Mouse (Mus musculus): ENCODE measurements around the gene Dpp9. TPM values are rescaled to one million over a fixed set of nuclear protein-coding genes. Genes with fewer than 3 reads are reported as not detected.

The Dpp9 gene
- polyA plus RNA-seq, 1 experiment from 2014 or later: 19.6 TPM

DNA sequence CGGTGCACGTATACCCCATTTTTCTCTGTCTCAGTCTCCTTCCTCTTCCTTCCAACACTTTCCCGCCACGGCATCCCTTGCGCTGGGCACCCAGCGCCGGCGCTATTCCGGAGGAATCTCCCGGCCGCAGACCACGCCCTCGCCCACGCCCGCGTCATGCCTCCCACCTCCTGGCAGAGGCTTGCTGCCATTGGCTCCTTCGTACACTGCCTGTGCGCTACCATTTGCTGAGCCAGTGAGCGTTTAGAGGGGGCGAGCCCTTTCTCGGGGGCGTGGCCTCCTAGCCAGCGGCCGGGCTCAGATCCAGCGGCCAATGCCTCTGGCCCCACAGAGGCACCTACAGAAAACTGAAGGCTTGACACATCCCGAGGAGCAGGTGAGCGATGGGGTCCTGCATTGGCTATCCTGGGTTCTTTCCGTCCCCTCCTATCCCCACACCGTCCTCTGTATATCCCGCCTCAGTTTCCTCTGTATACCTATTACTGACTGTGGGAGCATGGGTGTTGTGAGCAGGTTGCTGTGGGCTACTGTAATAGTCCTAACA is 56.4 kb downstream of the Dpp9 start, which contains the start of gene Tnfaip8l1:
TSS of gene Tnfaip8l1 (plus strand) at position 247 of the 544 bp plus-strand sequence.
- Histone ChIP-seq H3K4me2 (peak within 1 kb of the TSS; percentile 82), H3K4me1 (replicated peaks) (peaks cover 29% of the 10 kb centered on the region)

DNA sequence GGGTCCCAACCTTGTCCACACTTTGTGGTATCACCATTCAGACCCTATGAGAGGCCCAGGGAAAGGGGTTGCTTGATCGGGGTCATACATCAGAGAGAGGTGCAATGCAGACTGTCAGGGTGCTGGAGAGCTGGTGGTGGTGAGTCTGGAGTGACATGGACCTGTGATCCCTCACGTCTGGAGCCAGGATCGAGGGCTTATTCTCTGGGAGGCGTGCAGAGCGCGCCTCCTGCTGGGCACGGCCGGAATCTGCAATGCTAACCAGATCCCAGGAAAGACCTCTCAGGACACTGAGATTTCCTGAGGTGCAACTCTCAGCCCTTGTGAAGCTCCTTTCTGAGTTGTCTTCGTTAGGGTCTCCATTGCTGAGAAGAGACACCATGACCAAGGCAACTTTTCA is 59.0 kb downstream of the Dpp9 start:
- peaks cover 52% of the 10 kb centered on the region for H3K27me3 ChIP-seq
- no peak for ATAC-seq (ENCODE audit: insufficient read depth)

More for the DNA sequence above, 56.4 kb downstream of the Dpp9 start, which contains the start of gene Tnfaip8l1:
- Histone ChIP-seq H3K27me3 (peaks cover 27% of the 10 kb centered on the region), H3K4me3 (replicated peaks) (peak within 1 kb of the TSS; percentile 45), H3K9me3 (replicated peaks) (no peaks in the 10 kb centered on the region), H3K9ac (peak within 1 kb of the TSS; percentile 46), H3K27ac (replicated peaks) (no peak within 1 kb of the TSS), H3K36me3 (replicated peaks) (no peaks in the 10 kb centered on the region)
- 2% methylated on average over 30 of the region's 30 CpGs for WGBS (ENCODE audit: insufficient replicate concordance)
- peak; percentile 95 for ATAC-seq (ENCODE audit: insufficient read depth)

DNA sequence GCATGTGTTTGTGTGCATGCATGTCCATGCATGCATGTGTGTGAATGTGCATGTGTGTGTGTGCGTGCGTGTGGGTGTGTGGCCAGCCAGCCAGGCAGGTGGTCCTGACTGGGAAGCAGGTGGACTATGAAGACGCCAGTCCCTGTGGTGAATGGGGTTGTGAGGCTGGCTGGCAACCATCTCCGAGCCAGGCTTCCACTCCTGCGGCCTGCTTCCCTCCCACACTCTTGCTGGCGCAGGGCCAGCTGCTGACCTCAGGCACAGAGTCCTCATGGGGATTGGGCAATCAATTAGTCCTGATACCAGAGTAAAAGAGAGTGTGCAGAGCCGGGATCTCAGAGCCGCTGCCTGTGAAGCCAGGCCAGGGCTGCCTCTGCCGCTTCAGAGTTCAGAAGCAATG is 65.1 kb downstream of the Dpp9 start:
- Histone ChIP-seq H3K36me3 (replicated peaks) (no peaks in the 10 kb centered on the region), H3K27ac (replicated peaks) (no peak overlapping the region), H3K4me2 (no peak overlapping the region), H3K4me3 (replicated peaks) (no peak overlapping the region), H3K9ac (no peak overlapping the region), H3K27me3 (peaks cover 78% of the 10 kb centered on the region), H3K4me1 (replicated peaks) (peaks cover 8% of the 10 kb centered on the region), H3K9me3 (replicated peaks) (no peaks in the 10 kb centered on the region)
- 44% methylated on average over 9 of the region's 9 CpGs for WGBS (ENCODE audit: insufficient replicate concordance)
- ATAC-seq (ENCODE audit: insufficient read depth): peak; percentile 48; the same call in 1 of the 2 replicates

More for the DNA sequence above, 59.0 kb downstream of the Dpp9 start:
- no peak overlapping the region for H3K4me3 ChIP-seq (replicated peaks)
- H3K4me1 ChIP-seq (replicated peaks): peaks cover 27% of the 10 kb centered on the region
- H3K9me3 ChIP-seq (replicated peaks): no peaks in the 10 kb centered on the region
- H3K36me3 ChIP-seq (replicated peaks): no peaks in the 10 kb centered on the region
- no peak overlapping the region for H3K9ac ChIP-seq
- H3K4me2 ChIP-seq: no peak overlapping the region
- H3K27ac ChIP-seq (replicated peaks): no peak overlapping the region
- under 1% methylated on average over 9 of the region's 9 CpGs for WGBS (ENCODE audit: insufficient replicate concordance)

DNA sequence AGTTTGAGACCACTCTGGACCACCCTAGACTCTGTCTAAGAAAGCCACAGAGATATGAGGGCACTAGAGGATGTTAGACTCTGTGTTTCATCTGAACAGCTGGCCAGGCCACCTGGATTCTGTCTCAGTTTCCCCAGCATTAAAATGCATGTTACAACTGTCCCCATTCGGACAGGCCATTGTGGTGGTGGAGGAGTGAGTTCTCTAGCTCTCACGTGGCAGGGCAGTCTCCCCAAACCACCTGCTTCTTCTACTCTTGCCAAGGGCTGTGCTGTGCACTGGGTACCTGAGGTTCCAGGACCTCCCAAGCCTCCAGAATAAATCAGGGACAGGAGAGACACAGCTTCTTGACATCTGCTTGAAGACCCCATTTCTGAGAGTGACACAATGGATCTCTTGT is 68.8 kb downstream of the Dpp9 start:
- H3K36me3 ChIP-seq (replicated peaks): no peaks in the 10 kb centered on the region
- H3K4me3 ChIP-seq (replicated peaks): no peak overlapping the region
- no peak overlapping the region for H3K4me2 ChIP-seq
- no peaks in the 10 kb centered on the region for H3K9me3 ChIP-seq (replicated peaks)
- 38% methylated on average over 2 of the region's 2 CpGs for WGBS (ENCODE audit: insufficient replicate concordance)
- no peak overlapping the region for H3K9ac ChIP-seq
- no peak overlapping the region for H3K27ac ChIP-seq (replicated peaks)
- ATAC-seq (ENCODE audit: insufficient read depth): no peak
- peaks cover 8% of the 10 kb centered on the region for H3K4me1 ChIP-seq (replicated peaks)
- H3K27me3 ChIP-seq: peaks cover 80% of the 10 kb centered on the region

DNA sequence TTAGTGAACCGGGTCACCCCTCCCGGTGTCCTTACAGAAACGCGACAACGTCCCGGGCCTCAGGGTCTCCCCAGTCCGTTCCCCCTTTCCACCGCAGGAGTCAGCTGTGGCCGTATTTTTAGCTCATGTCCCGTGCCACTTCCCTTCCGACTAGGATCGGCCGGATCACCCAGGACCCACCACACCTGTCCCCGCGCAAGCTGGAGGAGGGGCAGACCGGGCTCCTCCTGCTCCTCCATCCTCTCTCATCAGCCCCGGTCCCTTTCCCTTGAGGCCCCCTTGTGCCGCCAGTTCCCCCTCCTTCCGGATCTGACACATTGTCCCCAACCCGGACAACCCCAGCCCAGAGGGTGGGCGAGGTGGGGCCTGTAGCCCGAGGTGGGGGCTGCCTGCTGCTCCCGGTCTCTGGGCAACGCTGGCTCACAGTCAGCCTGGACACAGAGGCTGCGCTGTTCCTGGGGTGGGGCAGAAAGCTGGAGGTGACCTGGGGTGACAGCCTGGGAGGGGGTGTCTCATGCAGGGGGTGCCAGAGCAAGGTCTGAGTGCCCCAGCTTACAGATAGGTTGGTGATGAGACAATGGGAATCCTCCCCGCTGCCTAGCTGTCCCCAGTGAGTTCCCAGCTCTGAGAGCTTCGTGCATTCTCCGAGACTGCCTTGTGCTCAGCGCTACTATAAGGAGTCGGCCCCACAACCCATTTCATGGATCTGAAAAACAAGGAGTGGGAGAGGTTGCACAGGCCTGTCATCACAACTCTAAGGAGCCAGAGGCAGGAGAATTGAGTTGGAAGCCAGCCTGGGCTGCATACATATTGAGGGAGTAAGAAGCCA is 69.7 kb downstream of the Dpp9 start:
- H3K4me3 ChIP-seq (replicated peaks): no peak overlapping the region
- peaks cover 8% of the 10 kb centered on the region for H3K4me1 ChIP-seq (replicated peaks)
- no peaks in the 10 kb centered on the region for H3K9me3 ChIP-seq (replicated peaks)
- 3% methylated on average over 30 of the region's 30 CpGs for WGBS (ENCODE audit: insufficient replicate concordance)
- no peaks in the 10 kb centered on the region for H3K36me3 ChIP-seq (replicated peaks)
- peaks cover 85% of the 10 kb centered on the region for H3K27me3 ChIP-seq
- H3K9ac ChIP-seq: no peak overlapping the region
- ATAC-seq (ENCODE audit: insufficient read depth): no peak
- peak overlapping the region; percentile 25; the same call in 1 of the 2 replicates for H3K4me2 ChIP-seq
- H3K27ac ChIP-seq (replicated peaks): no peak overlapping the region

DNA sequence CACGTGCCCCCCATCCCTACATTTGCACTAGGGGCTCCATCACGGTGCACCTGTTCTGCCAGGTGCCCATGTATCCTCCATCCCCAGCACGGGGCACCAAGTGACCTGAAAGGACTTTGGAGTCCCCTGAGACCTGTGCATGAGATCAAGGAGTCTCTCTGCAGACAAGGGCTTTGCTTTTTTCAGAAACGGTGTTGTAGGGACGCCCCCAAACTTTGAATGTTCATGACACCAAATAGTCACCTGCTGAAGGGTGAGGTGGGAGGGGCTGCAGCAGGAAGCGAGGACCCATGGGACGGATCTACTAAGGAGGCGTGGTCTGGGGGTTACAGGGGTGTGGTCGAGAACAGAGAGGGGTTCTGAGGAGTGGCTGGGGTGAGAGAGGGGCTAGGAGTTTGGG is 70.4 kb downstream of the Dpp9 start:
- H3K9ac ChIP-seq: no peak overlapping the region
- no peaks in the 10 kb centered on the region for H3K36me3 ChIP-seq (replicated peaks)
- peaks cover 85% of the 10 kb centered on the region for H3K27me3 ChIP-seq
- peaks cover 4% of the 10 kb centered on the region for H3K4me1 ChIP-seq (replicated peaks)
- no peak for ATAC-seq (ENCODE audit: insufficient read depth)
- H3K4me2 ChIP-seq: no peak overlapping the region
- no peaks in the 10 kb centered on the region for H3K9me3 ChIP-seq (replicated peaks)
- H3K27ac ChIP-seq (replicated peaks): no peak overlapping the region
- WGBS (ENCODE audit: insufficient replicate concordance): 17% methylated on average over 9 of the region's 9 CpGs
- no peak overlapping the region for H3K4me3 ChIP-seq (replicated peaks)

DNA sequence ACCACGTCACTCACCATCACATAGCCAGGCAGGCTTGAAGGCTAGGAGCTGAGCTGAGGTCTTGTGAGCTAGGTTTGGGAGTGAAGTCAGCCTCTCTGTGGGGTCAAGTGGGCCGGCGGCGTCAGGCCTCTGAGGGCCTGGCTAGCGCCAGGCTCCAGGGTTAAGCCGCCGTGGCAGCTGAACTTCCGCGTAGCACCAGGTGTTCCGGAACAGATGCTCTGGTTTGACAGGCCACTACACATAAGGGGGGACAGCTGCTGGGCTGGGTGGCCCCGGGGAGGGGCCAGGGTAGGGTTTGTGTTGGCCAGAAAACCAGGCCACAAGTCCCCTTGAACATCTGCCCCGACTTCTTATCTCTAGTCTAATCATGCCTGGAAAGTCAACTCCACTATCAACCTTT is 71.3 kb downstream of the Dpp9 start:
- Histone ChIP-seq H3K9me3 (replicated peaks) (no peaks in the 10 kb centered on the region), H3K27ac (replicated peaks) (no peak overlapping the region), H3K4me2 (no peak overlapping the region), H3K4me3 (replicated peaks) (no peak overlapping the region), H3K36me3 (replicated peaks) (no peaks in the 10 kb centered on the region), H3K9ac (no peak overlapping the region), H3K27me3 (peaks cover 89% of the 10 kb centered on the region), H3K4me1 (replicated peaks) (peaks cover 4% of the 10 kb centered on the region)
- no peak for ATAC-seq (ENCODE audit: insufficient read depth)
- 54% methylated on average over 12 of the region's 12 CpGs for WGBS (ENCODE audit: insufficient replicate concordance)

DNA sequence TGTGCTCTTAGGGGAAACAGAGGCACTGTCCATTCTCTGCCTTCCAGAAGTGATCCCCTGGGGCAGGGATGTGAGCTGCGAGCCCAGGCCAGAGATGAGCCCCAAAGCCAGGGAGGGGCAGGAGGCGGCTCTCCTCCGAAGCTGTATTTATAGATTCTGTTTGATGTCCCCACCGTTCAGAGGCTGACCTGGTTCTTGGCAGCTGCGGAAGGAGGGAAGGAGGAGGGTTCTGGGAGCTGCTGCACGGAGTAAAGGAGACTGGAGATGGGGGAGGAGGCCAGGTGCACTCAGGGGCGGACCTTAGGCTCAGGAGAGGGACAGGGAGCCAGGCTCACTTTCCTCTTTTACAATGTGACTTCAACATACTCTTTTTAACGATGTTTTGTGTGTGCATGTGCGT is 72.6 kb downstream of the Dpp9 start:
- Histone ChIP-seq H3K9me3 (replicated peaks) (no peaks in the 10 kb centered on the region), H3K27me3 (peaks cover 98% of the 10 kb centered on the region), H3K4me3 (replicated peaks) (no peak overlapping the region), H3K36me3 (replicated peaks) (no peaks in the 10 kb centered on the region), H3K27ac (replicated peaks) (no peak overlapping the region), H3K4me2 (no peak overlapping the region), H3K9ac (no peak overlapping the region), H3K4me1 (replicated peaks) (peaks cover 14% of the 10 kb centered on the region)
- no peak for ATAC-seq (ENCODE audit: insufficient read depth)
- 26% methylated on average over 9 of the region's 9 CpGs for WGBS (ENCODE audit: insufficient replicate concordance)

DNA sequence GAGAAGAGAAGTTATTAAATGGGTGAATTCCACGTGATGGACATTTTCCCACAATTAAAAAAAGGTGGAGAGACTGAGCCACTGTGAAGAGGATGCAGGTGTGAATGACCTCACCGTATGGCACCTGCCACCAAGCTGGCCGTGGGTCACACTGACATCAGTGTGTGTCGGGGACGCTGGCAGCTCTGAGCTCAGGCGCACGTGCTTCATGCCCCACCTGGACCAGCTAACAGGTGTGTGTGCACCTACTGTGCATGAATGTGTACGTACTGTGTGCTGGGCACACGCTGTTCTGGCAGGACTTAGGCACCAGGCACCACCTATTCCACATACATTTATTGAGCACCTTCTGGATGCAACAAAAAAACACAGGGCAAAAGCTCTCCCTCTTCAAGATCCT is 74.2 kb downstream of the Dpp9 start:
- Histone ChIP-seq H3K9me3 (replicated peaks) (no peaks in the 10 kb centered on the region), H3K27ac (replicated peaks) (no peak overlapping the region), H3K4me3 (replicated peaks) (no peak overlapping the region), H3K9ac (no peak overlapping the region), H3K4me2 (no peak overlapping the region), H3K36me3 (replicated peaks) (no peaks in the 10 kb centered on the region), H3K27me3 (peaks cover 98% of the 10 kb centered on the region), H3K4me1 (replicated peaks) (peaks cover 25% of the 10 kb centered on the region)
- 55% methylated on average over 9 of the region's 9 CpGs for WGBS (ENCODE audit: insufficient replicate concordance)
- ATAC-seq (ENCODE audit: insufficient read depth): no peak

DNA sequence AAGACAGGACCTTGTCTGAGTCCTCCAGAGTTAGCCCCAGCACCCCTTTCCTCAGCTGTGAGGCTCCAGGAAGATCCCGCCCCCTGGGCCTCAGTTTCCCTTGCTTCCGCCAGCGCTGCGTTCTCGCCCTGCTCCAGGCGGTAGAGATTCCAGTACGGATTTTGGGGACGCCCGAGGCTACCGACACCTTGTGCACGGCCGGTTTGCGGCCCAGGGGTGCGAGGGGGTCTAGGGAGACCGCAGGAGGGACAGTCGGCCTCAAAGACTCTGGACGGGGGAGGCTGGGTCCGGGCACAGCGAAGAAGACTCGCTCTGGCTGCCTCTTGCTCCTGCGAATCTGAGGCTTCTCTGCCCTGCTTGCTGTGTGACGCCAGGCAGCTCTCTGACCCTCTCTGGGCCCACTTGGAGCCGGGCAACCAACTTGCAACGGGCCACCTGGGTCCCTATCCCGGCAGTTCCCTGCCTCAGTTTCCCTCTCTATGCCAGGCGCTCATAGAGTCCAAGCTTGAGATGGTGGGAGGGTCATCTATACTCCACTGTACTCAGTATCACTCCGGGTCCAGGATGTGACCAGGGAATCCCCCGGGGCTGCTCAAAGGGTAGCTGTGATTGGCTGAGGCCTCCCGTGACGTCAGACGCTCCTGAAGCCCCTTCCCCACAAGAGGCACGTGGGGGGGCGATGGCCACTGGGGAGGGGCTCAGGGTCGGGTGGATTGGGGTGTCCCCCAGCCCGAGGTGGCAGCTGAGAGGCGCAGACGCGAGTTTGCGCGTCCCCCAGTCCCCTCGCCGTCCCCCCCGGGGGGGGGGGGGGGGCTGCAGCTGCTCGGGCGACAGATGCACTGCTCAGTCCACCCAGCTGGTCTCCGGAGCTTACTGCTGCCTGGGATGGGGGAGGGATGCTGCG is 76.8 kb downstream of the Dpp9 start:
- no peak for ATAC-seq (ENCODE audit: insufficient read depth)
- Histone ChIP-seq H3K4me3 (replicated peaks) (peak overlapping the region; percentile 32), H3K9ac (no peak overlapping the region), H3K9me3 (replicated peaks) (no peaks in the 10 kb centered on the region), H3K36me3 (replicated peaks) (no peaks in the 10 kb centered on the region), H3K4me2 (peak overlapping the region; percentile 60), H3K27me3 (peaks cover 91% of the 10 kb centered on the region), H3K4me1 (replicated peaks) (peaks cover 32% of the 10 kb centered on the region), H3K27ac (replicated peaks) (no peak overlapping the region)
- 3% methylated on average over 47 of the region's 47 CpGs for WGBS (ENCODE audit: insufficient replicate concordance)

All from liver, embryonic 15.5 days (tissue).